In genomic region chr19:7307995-7308770, GRCm38 (mm10) we compare ENCODE assay signal across 8 mouse cellular contexts. TPM values are rescaled to one million over a fixed set of nuclear protein-coding genes. Genes with fewer than 3 reads are reported as not detected.
DNase-seq lines count a peak whose midpoint lies in the region; ATAC-seq and TF ChIP-seq lines count a peak whose summit lies in the region.

No protein-coding gene starts in this region.

- no peaks in the 10 kb centered on the region for H3K9me3 ChIP-seq in intestine, embryonic 14.5 days (ENCODE audit: control insufficient read depth, low read length)
- no peaks in the 10 kb centered on the region for H3K9me3 ChIP-seq in liver, embryonic 12.5 days (replicated peaks)
- H3K9me3 ChIP-seq in midbrain, postnatal 0 days (ENCODE audit: low read length), result no peaks in the 10 kb centered on the region

- H3K27ac ChIP-seq in layer of hippocampus, adult 2 months, result peak overlapping the region; percentile 19
- peak overlapping the region; percentile 16; the same call in 1 of the 2 replicates for H3K27ac ChIP-seq in intestine, embryonic 14.5 days (ENCODE audit: low read depth)
- peak overlapping the region; percentile 74 for H3K27ac ChIP-seq in liver, embryonic 12.5 days
- H3K27ac ChIP-seq in midbrain, postnatal 0 days (ENCODE audit: low read depth, low read length), result peak overlapping the region; percentile 14; the same call in 1 of the 2 replicates

- no peaks in the 10 kb centered on the region for H3K27me3 ChIP-seq in intestine, embryonic 14.5 days (replicated peaks; ENCODE audit: control insufficient read depth, insufficient read depth, low read length)
- H3K27me3 ChIP-seq in liver, embryonic 12.5 days (replicated peaks), result no peaks in the 10 kb centered on the region
- H3K27me3 ChIP-seq in midbrain, postnatal 0 days (ENCODE audit: insufficient read depth, low read length), result no peaks in the 10 kb centered on the region

- H3K36me3 ChIP-seq in intestine, embryonic 14.5 days (ENCODE audit: control insufficient read depth, insufficient read depth, low read length), result no peaks in the 10 kb centered on the region
- H3K36me3 ChIP-seq in liver, embryonic 12.5 days, result no peaks in the 10 kb centered on the region; the same call in 1 of the 2 replicates
- no peaks in the 10 kb centered on the region for H3K36me3 ChIP-seq in midbrain, postnatal 0 days (ENCODE audit: insufficient read depth, low read length)

- no peak for TF ChIP-seq CTCF in layer of hippocampus, adult 2 months (conservative IDR thresholded peaks at IDR 0.05)
- TF ChIP-seq CTCF in midbrain, postnatal 0 days (IDR thresholded peaks at IDR 0.05), result no peak

- DNase-seq in layer of hippocampus, adult 2 months (ENCODE audit: low spot score in 2 of 2), result no peak
- DNase-seq in layer of hippocampus, adult 18-20 months (ENCODE audit: low spot score in 2 of 2), result no peak
- peak; percentile 61 for DNase-seq in intestine, embryonic 14.5 days (ENCODE audit: low spot score)
- peak; percentile 28 for DNase-seq in midbrain, postnatal 0 days (ENCODE audit: low spot score)
- DNase-seq in gastrocnemius, adult 8-10 months (ENCODE audit: low spot score in 2 of 2), result no peak
- no peak for DNase-seq in gastrocnemius, postnatal 4 days (ENCODE audit: low spot score in 2 of 2)

- 0 out of 2 replicates have a peak, but pooled peaks have one; percentile 21 for ATAC-seq in erythroblast, adult 5-6 weeks (replicated peaks; ENCODE audit: low FRiP score, poor library complexity, severe bottlenecking)
- peak; percentile 44; the same call in 1 of the 2 replicates for ATAC-seq in intestine, embryonic 14.5 days (replicated peaks; ENCODE audit: low FRiP score, low TSS enrichment, low read depth)
- ATAC-seq in liver, embryonic 12.5 days, result peak; percentile 71
- no peak for ATAC-seq in midbrain, postnatal 0 days (ENCODE audit: low FRiP score)

- no peak overlapping the region for H3K4me3 ChIP-seq in layer of hippocampus, adult 2 months
- no peak overlapping the region for H3K4me3 ChIP-seq in intestine, embryonic 14.5 days (ENCODE audit: low read depth, low read length)
- H3K4me3 ChIP-seq in liver, embryonic 12.5 days, result peak overlapping the region; percentile 32
- H3K4me3 ChIP-seq in midbrain, postnatal 0 days (ENCODE audit: low read depth, low read length), result no peak overlapping the region

- no peak overlapping the region for H3K4me2 ChIP-seq in intestine, embryonic 14.5 days (ENCODE audit: low read length)
- peak overlapping the region; percentile 68 for H3K4me2 ChIP-seq in liver, embryonic 12.5 days
- H3K4me2 ChIP-seq in midbrain, postnatal 0 days (ENCODE audit: low read depth, low read length, poor library complexity, severe bottlenecking), result no peak overlapping the region; the same call in 1 of the 2 replicates

- 43% methylated on average over 8 of the region's 8 CpGs for WGBS in intestine, embryonic 14.5 days
- 16% methylated on average over 8 of the region's 8 CpGs for WGBS in liver, embryonic 12.5 days (ENCODE audit: insufficient replicate concordance)
- WGBS in midbrain, postnatal 0 days, result 41% methylated on average over 8 of the region's 8 CpGs

- peaks cover 51% of the 10 kb centered on the region for H3K4me1 ChIP-seq in intestine, embryonic 14.5 days (replicated peaks; ENCODE audit: control insufficient read depth, insufficient read depth, low read length)
- peaks cover 92% of the 10 kb centered on the region for H3K4me1 ChIP-seq in liver, embryonic 12.5 days
- H3K4me1 ChIP-seq in midbrain, postnatal 0 days (ENCODE audit: insufficient read depth, low read length), result peaks cover 2% of the 10 kb centered on the region; the same call in 1 of the 2 replicates

- no peak overlapping the region for H3K9ac ChIP-seq in intestine, embryonic 14.5 days (ENCODE audit: low read length)
- H3K9ac ChIP-seq in liver, embryonic 12.5 days, result peak overlapping the region; percentile 37
- H3K9ac ChIP-seq in midbrain, postnatal 0 days (replicated peaks; ENCODE audit: low read length, poor library complexity, severe bottlenecking), result no peak overlapping the region

RNA-seq across cellular contexts. Expression of gene Mark2, which starts 33.5 kb away (rescaled TPM):
- total RNA-seq in layer of hippocampus, adult 2 months (2021), result 100 to 1,000 TPM; 119 to 127 TPM
- total RNA-seq in layer of hippocampus, adult 18-20 months (2021), result 100 to 1,000 TPM; 114 to 118 TPM
- total RNA-seq in erythroblast, adult 5-6 weeks (2015; ENCODE audit: low replicate concordance), result 39.9 and 57.1 TPM in 2 replicates
- 19.4 and 48.1 TPM in 2 replicates for total RNA-seq in erythroblast, adult 5-6 weeks (2017; ENCODE audit: low replicate concordance)
- 48.7 and 54.0 TPM in 2 replicates for polyA plus RNA-seq in intestine, embryonic 14.5 days (2014; fragmentation: Nextera tagmentation; extraction: Ambion mirVana)
- polyA plus RNA-seq in liver, embryonic 12.5 days (2016; fragmentation: Nextera tagmentation; extraction: Ambion mirVana), result 41.3 and 42.0 TPM in 2 replicates
- total RNA-seq in midbrain, postnatal 0 days (2014; rRNA removed), result 41.2 and 49.1 TPM in 2 replicates
- 38.0 and 38.1 TPM in 2 replicates for polyA plus RNA-seq in midbrain, postnatal 0 days (2015; fragmentation: Nextera tagmentation; extraction: Ambion mirVana)
- 10 to 100 TPM; 31.8 to 40.1 (median 35.2) TPM for total RNA-seq in gastrocnemius, adult 8-10 months (2022)
- total RNA-seq in gastrocnemius, postnatal 4 days (2021), result 10 to 100 TPM; 45.1 to 46.3 TPM

RNA-seq across cellular contexts. Expression of gene Rcor2, which starts 41.1 kb away (rescaled TPM):
- 10 to 100 TPM; 17.0 to 18.2 TPM for total RNA-seq in layer of hippocampus, adult 2 months (2021)
- total RNA-seq in layer of hippocampus, adult 18-20 months (2021), result 10 to 100 TPM; 12.7 to 13.9 TPM
- total RNA-seq in erythroblast, adult 5-6 weeks (2015; ENCODE audit: low replicate concordance), result not detected in 2 replicates
- total RNA-seq in erythroblast, adult 5-6 weeks (2017; ENCODE audit: low replicate concordance), result 0.17 TPM in 1 of 2 replicates, not detected in the other
- polyA plus RNA-seq in intestine, embryonic 14.5 days (2014; fragmentation: Nextera tagmentation; extraction: Ambion mirVana), result 8.9 and 11.1 TPM in 2 replicates
- polyA plus RNA-seq in liver, embryonic 12.5 days (2016; fragmentation: Nextera tagmentation; extraction: Ambion mirVana), result 4.0 and 5.1 TPM in 2 replicates
- total RNA-seq in midbrain, postnatal 0 days (2014; rRNA removed), result 40.7 and 53.1 TPM in 2 replicates
- 8.9 and 9.7 TPM in 2 replicates for polyA plus RNA-seq in midbrain, postnatal 0 days (2015; fragmentation: Nextera tagmentation; extraction: Ambion mirVana)
- total RNA-seq in gastrocnemius, adult 8-10 months (2022), result 1 to 10 TPM; 1.8 to 4.2 (median 2.1) TPM
- total RNA-seq in gastrocnemius, postnatal 4 days (2021), result 10 to 100 TPM; 11.0 to 13.1 TPM

Comparison
In these comparisons a context has a peak if more than half of its experiments do, and no peak if none do; other contexts are left out.
1. DNase-seq: peak in intestine, embryonic 14.5 days (single experiment) and midbrain, postnatal 0 days (single experiment); none in layer of hippocampus, adult 2 months (0 of 2), layer of hippocampus, adult 18-20 months (0 of 2), gastrocnemius, adult 8-10 months (0 of 2) and gastrocnemius, postnatal 4 days (0 of 2).
2. H3K27ac ChIP-seq: peak in every context shown above with its lines; median percentile 74 in liver, embryonic 12.5 days; 19 in layer of hippocampus, adult 2 months; 16 in intestine, embryonic 14.5 days; 14 in midbrain, postnatal 0 days.